Mouse (Mus musculus) embryonic facial prominence, embryonic 13.5 days (tissue): Measurements from ENCODE around the gene Zg16. TPM values are rescaled to one million over a fixed set of nuclear protein-coding genes. Genes with fewer than 3 reads are reported as not detected.

Experiments used
- ATAC-seq: fragments of 200-750 bp; cut with Nextera tagmentation; 2 replicates; pipeline ENCODE4 v1.8.0; 2017; ENCODE audit warnings: low read depth; ENCODE audit not compliant: insufficient number of reproducible peaks, insufficient read depth, low FRiP score, low TSS enrichment
- H3K27ac ChIP-seq: fragments of 300-500 bp; sonication (generic); 2 replicates; pipeline ENCODE4 v1.5.1; 2015; ENCODE audit warnings: moderate library complexity, mild to moderate bottlenecking, inconsistent platforms
- H3K27me3 ChIP-seq: fragments of 300-500 bp; sonication (generic); 2 replicates; pipeline ENCODE4 v1.6.1; 2015; ENCODE audit warnings: mild to moderate bottlenecking, inconsistent platforms
- H3K36me3 ChIP-seq: fragments of 300-500 bp; sonication (generic); 2 replicates; pipeline ENCODE4 v1.6.1; 2015; ENCODE audit warnings: mild to moderate bottlenecking, inconsistent platforms
- H3K4me1 ChIP-seq: fragments of 300-500 bp; sonication (generic); 2 replicates; pipeline ENCODE4 v1.6.1; 2015; ENCODE audit warnings: inconsistent platforms
- H3K4me2 ChIP-seq: fragments of 300-500 bp; sonication (generic); 2 replicates; pipeline ENCODE4 v1.6.1; 2015; ENCODE audit warnings: moderate library complexity, mild to moderate bottlenecking, inconsistent platforms
- H3K4me3 ChIP-seq: fragments of 300-500 bp; sonication (generic); 2 replicates; pipeline ENCODE4 v1.5.1; 2015; ENCODE audit warnings: mild to moderate bottlenecking, inconsistent platforms
- H3K9ac ChIP-seq: fragments of 300-500 bp; sonication (generic); 2 replicates; pipeline ENCODE4 v1.6.1; 2015; ENCODE audit warnings: mild to moderate bottlenecking, inconsistent platforms
- H3K9me3 ChIP-seq: fragments of 300-500 bp; sonication (generic); 2 replicates; pipeline ENCODE4 v1.6.1; 2016; ENCODE audit warnings: inconsistent platforms
- WGBS: fragments of 180-500 bp; shearing (Covaris S2); methylation state at CpG from one replicate; pipeline ENCODE4 v1.1.7; 2015; ENCODE audit warnings: mixed read lengths; 5-methylcytosine and 5-hydroxymethylcytosine counted together
- polyA plus RNA-seq: library from polyadenylated mRNA; unstranded; fragments of >200 nt; fragmentation: Nextera tagmentation; extraction: Ambion mirVana; gene quantifications from 2 replicates; pipeline ENCODE4 v1.2.1, GENCODE M21; 2015

The Zg16 gene
- polyA plus RNA-seq, 1 experiment from 2014 or later = not detected

DNA sequence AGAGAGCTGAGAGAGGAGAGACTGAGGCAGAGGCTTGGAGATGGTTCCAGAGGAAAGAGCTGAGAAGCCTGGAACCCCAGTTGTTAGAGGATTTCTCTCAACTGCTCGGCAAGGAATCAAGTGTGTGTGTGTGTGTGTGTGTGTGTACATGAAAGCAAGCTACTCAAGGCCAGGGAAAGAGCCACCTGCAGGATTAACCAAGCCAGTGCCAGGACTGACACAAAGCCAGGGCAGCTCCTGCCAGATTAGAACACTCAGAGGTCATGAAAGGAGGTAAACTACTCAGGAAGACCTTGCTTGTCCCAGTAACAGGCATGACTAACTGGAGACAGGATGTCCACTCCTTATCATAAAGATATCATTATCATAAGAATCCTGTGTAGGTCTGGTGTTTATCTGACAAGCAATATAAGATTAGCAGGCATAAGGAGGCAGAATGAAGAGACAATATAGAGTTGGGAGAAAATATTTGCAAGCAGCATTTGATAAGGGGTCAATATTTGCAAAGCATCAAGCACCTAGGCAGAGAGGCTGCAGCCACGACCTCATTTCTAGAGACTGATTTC, 14.4 kb upstream of the Zg16 start:
- no peak for ATAC-seq
- Histone ChIP-seq H3K4me1 (peaks cover 22% of the 10 kb centered on the region), H3K9ac (no peak overlapping the region), H3K36me3 (no peaks in the 10 kb centered on the region), H3K9me3 (no peaks in the 10 kb centered on the region), H3K4me3 (no peak overlapping the region), H3K4me2 (no peak overlapping the region), H3K27ac (no peak overlapping the region), H3K27me3 (no peaks in the 10 kb centered on the region)
- 34% methylated on average over 2 of the region's 2 CpGs for WGBS

DNA sequence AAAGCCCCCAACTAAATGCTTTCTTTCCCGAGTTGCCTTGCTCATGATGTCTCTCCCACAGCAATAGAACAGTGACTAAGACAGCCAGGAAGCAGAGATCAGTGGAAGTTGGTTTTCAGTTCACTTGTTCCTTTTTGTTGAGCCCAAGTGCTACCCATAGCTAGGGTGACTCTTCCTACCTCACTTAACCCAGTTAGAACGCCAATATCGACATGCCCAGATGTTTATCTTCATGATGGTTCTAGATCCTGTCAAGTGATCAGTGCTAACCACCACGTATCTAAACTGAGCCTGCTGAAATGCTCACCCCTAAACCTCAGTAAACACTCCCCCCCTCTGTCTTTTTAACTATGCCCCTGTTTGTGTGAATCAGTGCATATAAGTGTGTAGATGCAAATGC, 12.4 kb upstream of the Zg16 start:
- Histone ChIP-seq H3K4me1 (peaks cover 24% of the 10 kb centered on the region), H3K27ac (no peak overlapping the region), H3K36me3 (no peaks in the 10 kb centered on the region), H3K27me3 (no peaks in the 10 kb centered on the region), H3K4me2 (no peak overlapping the region), H3K4me3 (no peak overlapping the region), H3K9ac (no peak overlapping the region), H3K9me3 (no peaks in the 10 kb centered on the region)
- ATAC-seq = no peak
- 79% methylated on average over 4 of the region's 4 CpGs for WGBS

DNA sequence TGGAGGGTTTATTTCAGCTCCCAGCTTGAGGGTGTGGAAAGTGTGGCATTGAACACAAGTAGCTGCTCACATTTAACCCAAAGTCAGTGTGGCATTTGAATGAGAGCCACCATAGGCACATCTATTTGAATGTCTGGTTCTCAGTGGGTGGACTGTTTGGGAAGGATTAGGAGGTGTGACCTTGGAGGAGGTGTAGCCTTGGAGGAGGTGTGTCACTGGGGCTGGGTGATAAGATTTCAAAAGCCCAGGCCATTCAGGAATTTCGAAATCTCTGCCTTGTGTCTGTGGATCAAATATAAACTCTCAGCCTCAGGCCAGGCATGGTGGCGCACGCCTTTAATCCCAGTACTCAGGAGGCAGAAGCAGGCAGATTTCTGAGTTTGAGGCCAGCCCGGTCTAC, 11.8 kb upstream of the Zg16 start:
- Histone ChIP-seq H3K9ac (no peak overlapping the region), H3K4me2 (no peak overlapping the region), H3K36me3 (no peaks in the 10 kb centered on the region), H3K9me3 (no peaks in the 10 kb centered on the region), H3K4me3 (no peak overlapping the region), H3K27ac (no peak overlapping the region), H3K27me3 (no peaks in the 10 kb centered on the region), H3K4me1 (peaks cover 23% of the 10 kb centered on the region)
- ATAC-seq = no peak
- WGBS = 88% methylated on average over 4 of the region's 4 CpGs

DNA sequence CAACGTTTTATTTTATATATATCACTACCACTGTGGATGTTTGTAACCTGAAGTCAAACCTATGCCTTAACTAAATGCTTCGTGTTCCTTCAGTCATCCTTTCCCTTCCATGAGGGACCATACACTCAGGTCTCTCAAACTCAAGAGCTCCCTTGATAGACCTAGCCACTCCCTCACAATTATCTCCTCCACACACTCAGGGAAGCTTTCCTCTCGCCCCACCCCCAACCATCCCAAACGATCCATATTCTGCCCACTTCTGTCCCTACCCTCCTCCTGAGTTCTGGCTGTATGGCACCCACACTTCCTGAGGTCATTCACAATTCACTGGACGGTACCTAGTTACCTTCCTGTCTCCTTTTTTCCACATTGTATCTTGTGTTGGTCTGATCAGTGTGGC, 11.4 kb upstream of the Zg16 start:
- H3K9me3 ChIP-seq = no peaks in the 10 kb centered on the region
- H3K9ac ChIP-seq = no peak overlapping the region
- H3K27me3 ChIP-seq = no peaks in the 10 kb centered on the region
- no peak overlapping the region for H3K4me3 ChIP-seq
- no peak overlapping the region for H3K27ac ChIP-seq
- no peak for ATAC-seq
- WGBS = 79% methylated on average over 5 of the region's 5 CpGs
- no peaks in the 10 kb centered on the region for H3K36me3 ChIP-seq
- H3K4me2 ChIP-seq = no peak overlapping the region
- H3K4me1 ChIP-seq = peaks cover 21% of the 10 kb centered on the region

DNA sequence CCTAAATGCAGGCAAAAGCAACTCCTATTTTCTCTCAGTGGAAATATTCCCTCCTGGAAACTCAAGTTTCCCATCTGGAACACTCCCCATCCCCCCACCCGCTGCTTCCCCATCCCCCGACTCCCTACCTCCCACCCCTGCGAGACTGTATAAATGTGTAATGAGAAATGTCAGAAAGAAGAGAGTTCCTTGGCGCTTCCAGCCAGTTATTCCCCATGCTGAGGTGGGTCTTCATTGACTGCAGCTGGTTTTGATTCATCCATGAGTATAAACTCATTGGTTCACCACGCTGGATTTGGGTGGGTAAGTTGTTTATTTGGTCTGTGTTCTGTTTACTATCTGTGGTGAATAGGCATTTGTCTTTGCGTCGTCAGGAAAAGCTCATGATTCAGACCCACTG, 9.3 kb upstream of the Zg16 start:
- Histone ChIP-seq H3K4me3 (no peak overlapping the region), H3K9ac (no peak overlapping the region), H3K36me3 (no peaks in the 10 kb centered on the region), H3K9me3 (no peaks in the 10 kb centered on the region), H3K27me3 (no peaks in the 10 kb centered on the region), H3K27ac (peak overlapping the region; percentile 90), H3K4me1 (peaks cover 25% of the 10 kb centered on the region), H3K4me2 (peak overlapping the region; percentile 42)
- WGBS = 35% methylated on average over 7 of the region's 7 CpGs
- ATAC-seq = no peak

DNA sequence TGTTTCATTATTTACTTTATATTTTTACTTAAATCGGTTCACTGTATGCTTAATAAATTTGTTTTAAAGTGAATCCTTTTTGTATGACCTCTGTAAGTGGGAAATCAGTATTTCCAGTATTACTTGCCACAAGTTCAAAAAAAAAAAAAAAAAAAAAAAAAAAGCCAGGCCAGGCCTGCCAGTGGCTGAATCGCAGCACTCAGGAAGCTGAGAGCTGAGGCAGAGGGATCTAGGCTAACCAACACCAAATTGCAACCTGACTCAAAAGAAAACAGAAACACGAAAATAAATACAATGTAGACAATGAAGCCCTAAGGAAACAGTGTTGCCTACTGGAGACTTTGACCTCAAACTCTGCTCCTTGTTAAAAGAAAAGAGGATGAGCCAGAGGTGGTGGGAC, 6.8 kb upstream of the Zg16 start:
- no peak for ATAC-seq
- 68% methylated on average over 3 of the region's 3 CpGs for WGBS
- Histone ChIP-seq H3K36me3 (no peaks in the 10 kb centered on the region), H3K9ac (no peak overlapping the region), H3K4me2 (no peak overlapping the region), H3K27ac (no peak overlapping the region), H3K4me1 (peaks cover 39% of the 10 kb centered on the region), H3K9me3 (no peaks in the 10 kb centered on the region), H3K4me3 (no peak overlapping the region), H3K27me3 (peaks cover 4% of the 10 kb centered on the region; the same call in 1 of the 2 replicates)

DNA sequence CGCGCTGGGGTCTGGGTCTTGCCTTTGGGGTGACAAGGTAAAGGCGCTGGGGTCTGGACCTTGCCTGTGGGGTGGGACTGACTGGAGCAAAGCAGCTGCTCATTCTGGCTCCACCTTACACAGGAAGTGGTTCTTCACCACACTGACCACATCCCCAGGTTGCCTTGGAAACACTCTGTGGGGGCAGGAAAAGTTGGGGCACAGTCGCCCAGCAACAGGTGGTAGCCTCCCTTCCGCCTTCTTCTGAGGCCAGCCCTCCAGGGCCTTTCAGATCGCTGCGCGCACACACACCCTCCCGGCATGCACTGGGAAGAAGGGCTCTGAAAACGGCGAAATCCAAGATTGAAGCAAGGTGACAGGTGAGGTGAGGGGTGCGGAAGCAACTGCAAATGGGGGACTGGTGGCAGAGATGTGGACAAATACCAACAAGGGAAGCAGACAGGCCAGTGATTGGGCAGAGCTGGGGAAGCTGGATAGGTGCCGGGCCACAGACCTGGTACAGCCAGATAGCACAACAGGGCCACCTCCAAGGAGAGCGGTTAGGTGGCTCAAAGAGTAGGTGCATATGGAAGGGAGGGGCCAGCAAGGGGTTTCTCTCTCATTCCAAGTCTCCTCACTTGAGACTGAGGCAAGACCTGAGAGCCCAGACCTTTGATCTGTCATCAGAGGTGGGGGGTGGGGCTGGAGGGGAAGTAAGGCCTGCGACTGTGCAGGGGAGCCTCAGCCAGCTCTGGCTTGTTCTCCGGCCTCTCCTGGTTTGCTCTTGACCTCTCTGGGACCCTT, 4.2 kb upstream of the Zg16 start, which contains the start of gene AI467606:
Gene AI467606 (plus strand): TSS at position 246 of the 783 bp plus-strand sequence.
- Histone ChIP-seq H3K4me3 (no peak within 1 kb of the TSS), H3K36me3 (no peaks in the 10 kb centered on the region), H3K27ac (peak within 1 kb of the TSS; percentile 28), H3K9ac (0 out of 2 replicates have a peak within 1 kb of the TSS, but pooled peaks have one; percentile 27), H3K9me3 (no peaks in the 10 kb centered on the region), H3K4me2 (peak within 1 kb of the TSS; percentile 35), H3K4me1 (peaks cover 29% of the 10 kb centered on the region), H3K27me3 (peaks cover 5% of the 10 kb centered on the region; the same call in 1 of the 2 replicates)
- ATAC-seq = no peak
- 65% methylated on average over 16 of the region's 16 CpGs for WGBS

DNA sequence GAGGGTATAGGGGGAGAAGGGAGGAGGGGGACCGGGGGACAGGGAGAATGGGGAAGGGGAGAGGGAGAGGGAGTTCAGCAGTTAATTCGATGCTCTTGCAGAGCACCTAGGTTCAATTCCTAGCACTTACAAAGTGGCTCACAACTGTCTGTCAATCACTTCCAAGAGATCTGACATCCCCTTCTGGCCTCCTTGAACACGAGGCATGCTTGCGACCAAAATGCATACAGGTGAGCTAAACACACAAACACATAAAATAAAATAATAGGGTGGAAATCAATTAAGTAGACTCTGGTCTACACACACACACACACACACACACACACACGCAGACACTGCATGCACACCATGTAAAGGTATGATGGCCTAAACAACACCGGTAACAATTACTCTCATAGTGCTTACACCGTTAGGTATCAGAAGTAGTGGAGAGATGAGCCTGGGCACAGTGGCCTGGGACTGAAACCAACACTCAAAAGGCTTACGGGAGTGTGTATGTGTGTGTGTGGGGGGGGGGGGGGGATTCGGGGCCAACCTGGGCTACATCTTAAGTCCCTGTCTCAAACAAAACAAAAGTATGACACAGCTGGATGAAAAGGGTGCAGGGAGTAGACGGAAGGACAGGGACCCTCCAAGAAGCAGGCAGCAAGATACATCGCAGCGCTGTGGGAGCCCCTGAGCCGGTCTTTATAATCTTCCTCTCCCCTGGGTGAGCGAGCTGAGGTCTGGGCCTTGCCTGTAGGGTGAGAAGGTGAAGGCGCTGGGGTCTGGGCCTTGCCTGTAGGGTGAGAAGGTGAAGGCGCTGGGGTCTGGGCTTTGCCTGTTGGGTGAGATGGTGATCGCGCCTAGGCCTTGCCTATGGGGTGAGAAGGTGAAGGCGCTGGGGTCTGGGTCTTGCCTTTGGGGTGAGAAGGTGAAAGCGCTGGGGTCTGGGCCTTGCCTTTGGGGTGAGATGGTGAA, 3.3 kb upstream of the Zg16 start:
- Histone ChIP-seq H3K4me3 (no peak overlapping the region), H3K4me2 (0 out of 2 replicates have a peak overlapping the region, but pooled peaks have one; percentile 35), H3K9ac (no peak overlapping the region), H3K27me3 (peaks cover 5% of the 10 kb centered on the region; the same call in 1 of the 2 replicates), H3K4me1 (peaks cover 24% of the 10 kb centered on the region), H3K9me3 (no peaks in the 10 kb centered on the region), H3K36me3 (no peaks in the 10 kb centered on the region), H3K27ac (no peak overlapping the region)
- 89% methylated on average over 19 of the region's 20 CpGs for WGBS
- no peak for ATAC-seq

DNA sequence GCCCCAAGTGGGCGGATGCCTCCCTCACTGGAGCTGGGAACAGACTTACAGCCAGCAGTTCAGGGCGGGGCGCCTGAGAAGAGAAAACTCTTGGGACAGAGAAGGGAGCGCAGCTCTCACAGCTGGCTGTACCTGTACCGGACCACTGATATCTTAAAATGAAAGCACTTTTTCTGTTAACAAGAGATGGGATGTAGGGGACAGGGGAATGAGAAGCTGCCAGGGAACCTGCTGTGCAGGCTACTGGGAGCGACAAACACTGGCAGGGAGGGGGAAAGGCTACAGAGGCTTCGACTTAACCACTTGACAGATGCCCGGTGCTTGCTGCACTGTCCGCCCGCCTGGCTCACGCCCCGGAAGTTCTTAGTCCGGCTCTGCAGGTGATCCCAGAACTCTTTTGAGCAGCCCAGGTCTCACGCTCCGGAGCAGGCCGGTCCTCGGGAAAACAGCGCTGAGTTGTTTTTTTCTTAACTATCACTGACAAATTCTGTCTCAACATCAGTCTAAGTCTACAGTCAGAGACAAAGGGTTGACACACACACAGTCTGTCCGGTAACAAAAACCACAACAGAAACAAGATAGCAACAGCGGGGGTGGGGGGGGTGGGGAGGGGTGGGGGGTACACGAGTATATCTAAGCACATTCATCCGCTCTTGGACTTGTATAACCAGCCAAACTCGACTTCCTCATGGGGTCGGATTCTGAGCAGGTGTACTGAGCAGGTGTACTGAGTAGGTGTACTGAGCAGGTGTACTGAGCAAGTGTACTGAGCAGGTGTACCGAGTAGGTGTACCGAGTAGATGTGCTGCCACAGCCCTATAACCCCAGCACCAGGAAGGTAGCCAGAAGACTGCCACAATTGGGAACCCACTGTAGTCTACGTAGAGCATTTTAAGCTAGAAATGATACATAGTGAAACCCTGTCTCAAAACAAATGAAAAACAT, 2.0 kb upstream of the Zg16 start:
- ATAC-seq = no peak
- Histone ChIP-seq H3K9ac (peak overlapping the region; percentile 59), H3K4me2 (peak overlapping the region; percentile 46), H3K27ac (no peak overlapping the region), H3K4me3 (peak overlapping the region; percentile 23), H3K4me1 (peaks cover 21% of the 10 kb centered on the region), H3K27me3 (peaks cover 5% of the 10 kb centered on the region; the same call in 1 of the 2 replicates), H3K9me3 (no peaks in the 10 kb centered on the region), H3K36me3 (no peaks in the 10 kb centered on the region)
- WGBS = 18% methylated on average over 27 of the region's 27 CpGs

DNA sequence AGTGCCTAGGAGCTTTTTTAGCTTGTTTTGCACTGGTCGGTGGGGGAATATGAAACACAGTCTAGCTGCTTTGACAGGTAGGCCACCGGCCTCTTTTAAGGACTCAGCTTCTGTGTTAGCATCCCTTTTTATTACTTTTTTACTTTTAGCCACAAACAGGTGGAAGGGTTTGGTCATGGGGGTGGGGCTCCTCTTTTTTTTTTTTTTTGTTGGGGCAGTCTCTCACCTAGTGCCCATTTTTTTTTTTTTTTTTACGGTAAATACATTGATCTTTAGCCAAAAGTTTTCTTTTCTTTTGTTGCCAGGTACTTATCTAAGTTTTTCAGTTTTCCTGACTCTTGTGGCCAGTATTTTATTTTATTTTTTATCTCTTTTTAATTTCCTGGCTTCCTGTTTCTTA, 955 bp upstream of the Zg16 start:
- peaks cover 5% of the 10 kb centered on the region; the same call in 1 of the 2 replicates for H3K27me3 ChIP-seq
- no peaks in the 10 kb centered on the region for H3K36me3 ChIP-seq
- H3K4me2 ChIP-seq = no peak overlapping the region
- H3K9me3 ChIP-seq = no peaks in the 10 kb centered on the region
- ATAC-seq = no peak
- 84% methylated on average over 3 of the region's 3 CpGs for whole genome bisulfite sequencing
- no peak overlapping the region for H3K4me3 ChIP-seq
- H3K27ac ChIP-seq = no peak overlapping the region
- H3K9ac ChIP-seq = no peak overlapping the region
- H3K4me1 ChIP-seq = peaks cover 20% of the 10 kb centered on the region
